Mouse (Mus musculus): Measurements from ENCODE around the gene Itga4. TPM values are rescaled to one million over a fixed set of nuclear protein-coding genes. Genes with fewer than 3 reads are reported as not detected.

Itga4 gene
- total and polyA plus RNA-seq, 2 experiments from 2014 or later: 0.71 to 2.1 TPM

GRCm38 (mm10) chr2:79256376-79256775 lies 1.1 kb downstream of the Itga4 start:
- Histone ChIP-seq H3K9ac (replicated peaks; ENCODE audit: low read depth, low read length) (no peak overlapping the region), H3K27ac (ENCODE audit: low read depth) (peak overlapping the region; percentile 19; the same call in 1 of the 2 replicates), H3K4me2 (ENCODE audit: low read depth, low read length) (peak overlapping the region; percentile 81), H3K36me3 (replicated peaks; ENCODE audit: control insufficient read depth, insufficient read depth, low read length) (no peaks in the 10 kb centered on the region), H3K9me3 (replicated peaks; ENCODE audit: control insufficient read depth, low read length) (no peaks in the 10 kb centered on the region), H3K4me1 (ENCODE audit: control insufficient read depth, insufficient read depth) (peaks cover 4% of the 10 kb centered on the region; the same call in 1 of the 2 replicates), H3K4me3 (ENCODE audit: low read depth, low read length) (peak overlapping the region; percentile 52), H3K27me3 (ENCODE audit: control insufficient read depth, insufficient read depth, low read length) (peaks cover 7% of the 10 kb centered on the region; the same call in 1 of the 2 replicates)
- 68% methylated on average over 1 of the region's 1 CpGs for WGBS
- ATAC-seq (ENCODE audit: insufficient read depth, low read depth): no peak
- TF ChIP-seq CTCF (IDR thresholded peaks at IDR 0.05; ENCODE audit: low read depth) (no peak), EP300 (IDR thresholded peaks at IDR 0.05; ENCODE audit: low read depth) (no peak)
- DNase-seq (ENCODE audit: low spot score): no peak

- Histone ChIP-seq H3K9me3 (replicated peaks; ENCODE audit: control insufficient read depth, low read length) (no peaks in the 10 kb centered on the region), H3K9ac (replicated peaks; ENCODE audit: low read depth, low read length) (no peak overlapping the region), H3K4me2 (ENCODE audit: low read depth, low read length) (peak overlapping the region; percentile 81; the same call in 1 of the 2 replicates), H3K4me1 (ENCODE audit: control insufficient read depth, insufficient read depth) (peaks cover 4% of the 10 kb centered on the region; the same call in 1 of the 2 replicates), H3K27ac (ENCODE audit: low read depth) (no peak overlapping the region), H3K36me3 (replicated peaks; ENCODE audit: control insufficient read depth, insufficient read depth, low read length) (no peaks in the 10 kb centered on the region), H3K4me3 (ENCODE audit: low read depth, low read length) (peak overlapping the region; percentile 52; the same call in 1 of the 2 replicates), H3K27me3 (ENCODE audit: control insufficient read depth, insufficient read depth, low read length) (peaks cover 7% of the 10 kb centered on the region; the same call in 1 of the 2 replicates)
- 70% methylated on average over 4 of the region's 4 CpGs for WGBS
- no peak for ATAC-seq (ENCODE audit: insufficient read depth, low read depth)
- DNase-seq (ENCODE audit: low spot score): no peak
- TF ChIP-seq EP300 (IDR thresholded peaks at IDR 0.05; ENCODE audit: low read depth) (no peak), CTCF (IDR thresholded peaks at IDR 0.05; ENCODE audit: low read depth) (no peak)
Observed at GRCm38 (mm10) chr2:79256880-79257279, 1.7 kb downstream of the Itga4 start.

- Histone ChIP-seq H3K4me2 (ENCODE audit: low read depth, low read length) (no peak overlapping the region), H3K4me3 (ENCODE audit: low read depth, low read length) (no peak overlapping the region)
- 82% methylated on average over 4 of the region's 4 CpGs for WGBS
Observed at GRCm38 (mm10) chr2:79257411-79257810, 2.2 kb downstream of the Itga4 start.

GRCm38 (mm10) chr2:79259326-79259725 lies 4.1 kb downstream of the Itga4 start:
- TF ChIP-seq CTCF (IDR thresholded peaks at IDR 0.05; ENCODE audit: low read depth) (no peak), EP300 (IDR thresholded peaks at IDR 0.05; ENCODE audit: low read depth) (no peak)
- H3K9ac ChIP-seq (replicated peaks; ENCODE audit: low read depth, low read length): no peak overlapping the region
- H3K36me3 ChIP-seq (replicated peaks; ENCODE audit: control insufficient read depth, insufficient read depth, low read length): no peaks in the 10 kb centered on the region
- no peaks in the 10 kb centered on the region for H3K9me3 ChIP-seq (replicated peaks; ENCODE audit: control insufficient read depth, low read length)
- WGBS: 50% methylated on average over 4 of the region's 4 CpGs
- H3K4me2 ChIP-seq (ENCODE audit: low read depth, low read length): no peak overlapping the region
- H3K4me3 ChIP-seq (ENCODE audit: low read depth, low read length): no peak overlapping the region
- no peak for ATAC-seq (ENCODE audit: insufficient read depth, low read depth)
- no peak for DNase-seq (ENCODE audit: low spot score)
- peaks cover 7% of the 10 kb centered on the region; the same call in 1 of the 2 replicates for H3K27me3 ChIP-seq (ENCODE audit: control insufficient read depth, insufficient read depth, low read length)
- H3K27ac ChIP-seq (ENCODE audit: low read depth): no peak overlapping the region
- peaks cover 4% of the 10 kb centered on the region; the same call in 1 of the 2 replicates for H3K4me1 ChIP-seq (ENCODE audit: control insufficient read depth, insufficient read depth)

More at GRCm38 (mm10) chr2:79257411-79257810, 2.2 kb downstream of the Itga4 start:
- TF ChIP-seq EP300 (IDR thresholded peaks at IDR 0.05; ENCODE audit: low read depth): no peak
- no peak for TF ChIP-seq CTCF (IDR thresholded peaks at IDR 0.05; ENCODE audit: low read depth)
- Histone ChIP-seq H3K36me3 (replicated peaks; ENCODE audit: control insufficient read depth, insufficient read depth, low read length) (no peaks in the 10 kb centered on the region), H3K9me3 (replicated peaks; ENCODE audit: control insufficient read depth, low read length) (no peaks in the 10 kb centered on the region), H3K9ac (replicated peaks; ENCODE audit: low read depth, low read length) (no peak overlapping the region), H3K27me3 (ENCODE audit: control insufficient read depth, insufficient read depth, low read length) (peaks cover 7% of the 10 kb centered on the region; the same call in 1 of the 2 replicates), H3K4me1 (ENCODE audit: control insufficient read depth, insufficient read depth) (peaks cover 4% of the 10 kb centered on the region; the same call in 1 of the 2 replicates), H3K27ac (ENCODE audit: low read depth) (no peak overlapping the region)
- ATAC-seq (ENCODE audit: insufficient read depth, low read depth): no peak
- DNase-seq (ENCODE audit: low spot score): no peak

GRCm38 (mm10) chr2:79265665-79266064 lies 10.4 kb downstream of the Itga4 start:
- TF ChIP-seq EP300 (IDR thresholded peaks at IDR 0.05; ENCODE audit: low read depth) (no peak), CTCF (IDR thresholded peaks at IDR 0.05; ENCODE audit: low read depth) (peak; percentile 65)

GRCm38 (mm10) chr2:79266480-79266879 lies 11.3 kb downstream of the Itga4 start:
- H3K4me1 ChIP-seq (ENCODE audit: control insufficient read depth, insufficient read depth): no peaks in the 10 kb centered on the region
- H3K9ac ChIP-seq (replicated peaks; ENCODE audit: low read depth, low read length): no peak overlapping the region
- H3K36me3 ChIP-seq (replicated peaks; ENCODE audit: control insufficient read depth, insufficient read depth, low read length): no peaks in the 10 kb centered on the region
- WGBS: 88% methylated on average over 3 of the region's 3 CpGs
- DNase-seq (ENCODE audit: low spot score): no peak
- no peaks in the 10 kb centered on the region for H3K27me3 ChIP-seq (ENCODE audit: control insufficient read depth, insufficient read depth, low read length)
- ATAC-seq (ENCODE audit: insufficient read depth, low read depth): no peak
- no peak for TF ChIP-seq EP300 (IDR thresholded peaks at IDR 0.05; ENCODE audit: low read depth)
- no peak for TF ChIP-seq CTCF (IDR thresholded peaks at IDR 0.05; ENCODE audit: low read depth)
- no peak overlapping the region for H3K27ac ChIP-seq (ENCODE audit: low read depth)
- no peak overlapping the region for H3K4me2 ChIP-seq (ENCODE audit: low read depth, low read length)
- H3K4me3 ChIP-seq (ENCODE audit: low read depth, low read length): no peak overlapping the region
- H3K9me3 ChIP-seq (replicated peaks; ENCODE audit: control insufficient read depth, low read length): no peaks in the 10 kb centered on the region

More at GRCm38 (mm10) chr2:79265665-79266064, 10.4 kb downstream of the Itga4 start:
- H3K4me1 ChIP-seq (ENCODE audit: control insufficient read depth, insufficient read depth): no peaks in the 10 kb centered on the region
- H3K27me3 ChIP-seq (ENCODE audit: control insufficient read depth, insufficient read depth, low read length): no peaks in the 10 kb centered on the region
- H3K4me2 ChIP-seq (ENCODE audit: low read depth, low read length): no peak overlapping the region
- no peaks in the 10 kb centered on the region for H3K9me3 ChIP-seq (replicated peaks; ENCODE audit: control insufficient read depth, low read length)
- H3K27ac ChIP-seq (ENCODE audit: low read depth): no peak overlapping the region
- H3K4me3 ChIP-seq (ENCODE audit: low read depth, low read length): no peak overlapping the region
- ATAC-seq (ENCODE audit: insufficient read depth, low read depth) (no peak), DNase-seq (ENCODE audit: low spot score) (no peak)
- WGBS: 40% methylated on average over 4 of the region's 4 CpGs
- no peaks in the 10 kb centered on the region for H3K36me3 ChIP-seq (replicated peaks; ENCODE audit: control insufficient read depth, insufficient read depth, low read length)
- no peak overlapping the region for H3K9ac ChIP-seq (replicated peaks; ENCODE audit: low read depth, low read length)
